Mouse (Mus musculus): ENCODE data around the gene Csf2rb2. TPM values are rescaled to one million over a fixed set of nuclear protein-coding genes. Genes with fewer than 3 reads are reported as not detected.
"Not testable (repeated sequence)": the region's sequence is repeated elsewhere in the genome, so short reads cannot be mapped to it uniquely, and the experiment has no call there.

The Csf2rb2 gene
- polyA plus RNA-seq, 1 experiment from 2014 or later = 0.48 TPM

- Histone ChIP-seq H3K4me3 (replicated peaks) (no peak overlapping the region), H3K9me3 (no peaks in the 10 kb centered on the region), H3K4me1 (replicated peaks) (no peaks in the 10 kb centered on the region), H3K27me3 (replicated peaks) (no peaks in the 10 kb centered on the region), H3K4me2 (replicated peaks) (no peak overlapping the region), H3K36me3 (no peaks in the 10 kb centered on the region), H3K9ac (no peak overlapping the region), H3K27ac (no peak overlapping the region)
- WGBS = 27% methylated on average over 5 of the region's 5 CpGs
- no peak for ATAC-seq
These were observed 4.3 kb upstream of the Csf2rb2 start for GRCm38 (mm10) chr15:78309865-78310264.

GRCm38 (mm10) chr15:78303665-78304233, 1.8 kb downstream of the Csf2rb2 start:
- Histone ChIP-seq H3K4me2 (replicated peaks) (no peak overlapping the region), H3K9ac (no peak overlapping the region), H3K27ac (no peak overlapping the region), H3K4me3 (replicated peaks) (no peak overlapping the region), H3K27me3 (replicated peaks) (no peaks in the 10 kb centered on the region), H3K4me1 (replicated peaks) (no peaks in the 10 kb centered on the region), H3K9me3 (no peaks in the 10 kb centered on the region), H3K36me3 (no peaks in the 10 kb centered on the region)
- no peak for ATAC-seq
- 81% methylated on average over 6 of the region's 6 CpGs for WGBS

- ATAC-seq = no peak
- no peaks in the 10 kb centered on the region for H3K27me3 ChIP-seq (replicated peaks)
- H3K4me1 ChIP-seq (replicated peaks) = no peaks in the 10 kb centered on the region
- no peaks in the 10 kb centered on the region for H3K36me3 ChIP-seq
- H3K4me2 ChIP-seq (replicated peaks) = no peak overlapping the region
- H3K27ac ChIP-seq = no peak overlapping the region
- 89% methylated on average over 4 of the region's 4 CpGs for WGBS
- no peak overlapping the region for H3K4me3 ChIP-seq (replicated peaks)
- H3K9ac ChIP-seq = no peak overlapping the region
- no peaks in the 10 kb centered on the region for H3K9me3 ChIP-seq
These were observed 2.8 kb downstream of the Csf2rb2 start for GRCm38 (mm10) chr15:78302718-78303117.

DNA sequence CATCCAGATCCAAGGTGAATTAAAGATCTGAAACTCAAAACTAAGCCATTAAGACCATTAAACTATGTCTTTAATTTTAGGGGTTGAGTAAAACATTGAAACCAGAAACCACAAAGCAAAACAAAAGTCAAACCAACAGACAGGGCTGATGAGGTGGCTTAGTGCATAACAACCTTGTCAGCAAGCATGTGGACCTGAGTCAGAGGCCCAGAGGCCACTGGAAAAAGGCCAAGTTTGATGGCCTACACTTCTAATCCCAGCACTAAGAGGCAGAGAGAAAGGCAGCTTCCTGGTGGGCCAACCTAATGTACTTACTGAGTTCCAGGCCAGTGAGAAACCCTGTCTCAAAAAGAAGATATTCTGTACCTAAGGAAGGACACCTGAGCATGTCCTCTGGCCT, 4.7 kb downstream of the Csf2rb2 start:
- no peak overlapping the region for H3K4me2 ChIP-seq (replicated peaks)
- no peak overlapping the region for H3K4me3 ChIP-seq (replicated peaks)
- no peaks in the 10 kb centered on the region for H3K9me3 ChIP-seq
- H3K9ac ChIP-seq = no peak overlapping the region
- ATAC-seq = no peak
- no peaks in the 10 kb centered on the region for H3K36me3 ChIP-seq
- no peaks in the 10 kb centered on the region for H3K27me3 ChIP-seq (replicated peaks)
- H3K4me1 ChIP-seq (replicated peaks) = no peaks in the 10 kb centered on the region
- H3K27ac ChIP-seq = no peak overlapping the region

DNA sequence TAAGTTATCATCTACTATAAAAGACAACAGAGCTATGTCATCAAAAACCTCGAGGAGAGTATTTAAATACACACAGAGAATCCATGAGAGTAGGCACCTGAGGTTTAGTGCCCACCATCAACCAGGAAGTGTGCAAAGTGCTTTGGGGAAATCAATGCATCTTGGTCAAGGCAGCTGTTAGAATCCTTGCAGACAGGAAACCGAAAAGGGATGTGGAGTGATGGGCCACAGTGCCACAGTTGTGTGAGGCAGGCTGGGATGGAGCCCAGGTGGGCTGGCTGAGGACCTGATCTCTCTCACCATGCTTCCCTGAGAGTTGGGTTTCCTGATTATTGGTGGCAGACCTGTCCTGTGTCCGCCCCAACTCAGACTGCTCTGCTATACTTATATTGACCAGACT, 5.9 kb downstream of the Csf2rb2 start:
- WGBS = 77% methylated on average over 3 of the region's 3 CpGs

GRCm38 (mm10) chr15:78298558-78298957, 7.0 kb downstream of the Csf2rb2 start:
- WGBS = 76% methylated on average over 1 of the region's 1 CpGs

More for the DNA sequence above, 5.9 kb downstream of the Csf2rb2 start:
- no peaks in the 10 kb centered on the region for H3K4me1 ChIP-seq (replicated peaks)
- no peak overlapping the region for H3K4me2 ChIP-seq (replicated peaks)
- no peak overlapping the region for H3K9ac ChIP-seq
- H3K27me3 ChIP-seq (replicated peaks) = no peaks in the 10 kb centered on the region
- H3K36me3 ChIP-seq = no peaks in the 10 kb centered on the region
- H3K9me3 ChIP-seq = no peaks in the 10 kb centered on the region
- no peak overlapping the region for H3K27ac ChIP-seq
- H3K4me3 ChIP-seq (replicated peaks) = no peak overlapping the region
- ATAC-seq = no peak

GRCm38 (mm10) chr15:78293716-78294115, 11.8 kb downstream of the Csf2rb2 start:
- no peak overlapping the region for H3K27ac ChIP-seq
- 81% methylated on average over 4 of the region's 4 CpGs for WGBS
- H3K27me3 ChIP-seq (replicated peaks) = no peaks in the 10 kb centered on the region
- H3K4me1 ChIP-seq (replicated peaks) = no peaks in the 10 kb centered on the region
- no peaks in the 10 kb centered on the region for H3K36me3 ChIP-seq
- H3K4me2 ChIP-seq (replicated peaks) = no peak overlapping the region
- H3K9ac ChIP-seq = no peak overlapping the region
- no peak overlapping the region for H3K4me3 ChIP-seq (replicated peaks)
- no peaks in the 10 kb centered on the region for H3K9me3 ChIP-seq
- no peak for ATAC-seq

More at GRCm38 (mm10) chr15:78298558-78298957, 7.0 kb downstream of the Csf2rb2 start:
- no peak overlapping the region for H3K4me2 ChIP-seq (replicated peaks)
- no peaks in the 10 kb centered on the region for H3K4me1 ChIP-seq (replicated peaks)
- no peaks in the 10 kb centered on the region for H3K9me3 ChIP-seq
- ATAC-seq = no peak
- H3K36me3 ChIP-seq = no peaks in the 10 kb centered on the region
- no peak overlapping the region for H3K4me3 ChIP-seq (replicated peaks)
- H3K9ac ChIP-seq = no peak overlapping the region
- no peak overlapping the region for H3K27ac ChIP-seq
- H3K27me3 ChIP-seq (replicated peaks) = no peaks in the 10 kb centered on the region

- not testable (repeated sequence) for ATAC-seq
These were observed 12.3 kb downstream of the Csf2rb2 start for GRCm38 (mm10) chr15:78293228-78293627.

GRCm38 (mm10) chr15:78289775-78290174, 15.7 kb downstream of the Csf2rb2 start:
- not testable (repeated sequence) for H3K27ac ChIP-seq

More at GRCm38 (mm10) chr15:78293228-78293627, 12.3 kb downstream of the Csf2rb2 start:
- H3K4me3 ChIP-seq (replicated peaks); H3K9ac ChIP-seq; H3K36me3 ChIP-seq; H3K27me3 ChIP-seq (replicated peaks); H3K4me2 ChIP-seq (replicated peaks); H3K4me1 ChIP-seq (replicated peaks); H3K9me3 ChIP-seq; H3K27ac ChIP-seq: not testable (repeated sequence)
- 7% methylated on average over 2 of the region's 2 CpGs for WGBS

DNA sequence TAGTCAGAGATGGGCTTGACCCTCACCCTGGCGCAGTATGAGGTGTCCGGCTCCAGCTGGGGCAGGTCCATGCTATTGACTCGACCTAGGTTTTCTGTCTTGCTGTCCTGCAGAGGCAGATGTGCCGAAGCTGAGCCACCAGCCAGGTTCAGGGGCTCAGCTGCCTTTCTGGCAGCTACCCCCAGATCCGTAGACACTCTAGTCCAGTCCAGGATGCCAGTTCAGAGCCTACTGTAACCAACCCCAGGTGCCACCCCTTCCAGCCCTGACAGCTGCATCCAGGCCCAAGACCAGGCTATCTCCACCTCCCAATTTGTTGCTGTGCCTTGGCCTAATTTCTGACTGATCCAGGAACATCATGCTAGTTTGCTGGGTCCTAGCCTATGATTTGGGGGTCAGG, 17.6 kb downstream of the Csf2rb2 start:
- no peak overlapping the region for H3K9ac ChIP-seq
- H3K9me3 ChIP-seq = no peaks in the 10 kb centered on the region
- WGBS = 88% methylated on average over 5 of the region's 5 CpGs
- no peak for ATAC-seq
- no peak overlapping the region for H3K4me2 ChIP-seq (replicated peaks)
- no peaks in the 10 kb centered on the region for H3K36me3 ChIP-seq
- no peaks in the 10 kb centered on the region for H3K27me3 ChIP-seq (replicated peaks)
- no peak overlapping the region for H3K27ac ChIP-seq
- H3K4me1 ChIP-seq (replicated peaks) = no peaks in the 10 kb centered on the region
- no peak overlapping the region for H3K4me3 ChIP-seq (replicated peaks)

More at GRCm38 (mm10) chr15:78289775-78290174, 15.7 kb downstream of the Csf2rb2 start:
- H3K9ac ChIP-seq; H3K4me3 ChIP-seq (replicated peaks); ATAC-seq; H3K9me3 ChIP-seq; H3K27me3 ChIP-seq (replicated peaks); H3K4me2 ChIP-seq (replicated peaks); H3K36me3 ChIP-seq; H3K4me1 ChIP-seq (replicated peaks): not testable (repeated sequence)
- WGBS = 57% methylated on average over 5 of the region's 5 CpGs

GRCm38 (mm10) chr15:78278308-78278707, 27.2 kb downstream of the Csf2rb2 start:
- 66% methylated on average over 2 of the region's 2 CpGs for WGBS
- Histone ChIP-seq H3K4me2 (replicated peaks) (no peak overlapping the region), H3K4me3 (replicated peaks) (no peak overlapping the region), H3K4me1 (replicated peaks) (no peaks in the 10 kb centered on the region), H3K9me3 (no peaks in the 10 kb centered on the region), H3K27me3 (replicated peaks) (no peaks in the 10 kb centered on the region), H3K9ac (no peak overlapping the region), H3K27ac (no peak overlapping the region), H3K36me3 (no peaks in the 10 kb centered on the region)
- ATAC-seq = no peak

DNA sequence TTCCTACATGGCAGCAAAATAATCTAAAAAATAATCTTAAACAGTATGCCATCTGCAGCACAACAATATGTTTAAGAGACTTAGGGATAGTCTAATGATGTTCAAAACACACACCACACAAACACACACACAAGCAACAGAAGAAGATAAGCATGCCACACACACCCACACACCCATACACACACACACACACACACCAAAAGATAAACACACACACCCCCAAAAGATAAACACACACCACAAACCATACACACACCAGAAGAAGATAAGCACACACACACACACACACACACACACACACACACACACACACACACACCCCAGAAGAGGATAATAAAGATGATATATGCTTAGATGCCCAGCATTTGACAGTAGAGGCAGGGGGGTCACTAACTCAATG, 34.3 kb downstream of the Csf2rb2 start:
- no peak overlapping the region for H3K4me3 ChIP-seq (replicated peaks)
- no peaks in the 10 kb centered on the region for H3K27me3 ChIP-seq (replicated peaks)
- no peaks in the 10 kb centered on the region for H3K36me3 ChIP-seq
- no peaks in the 10 kb centered on the region for H3K9me3 ChIP-seq
- H3K9ac ChIP-seq = no peak overlapping the region
- no peaks in the 10 kb centered on the region for H3K4me1 ChIP-seq (replicated peaks)
- no peak overlapping the region for H3K27ac ChIP-seq
- ATAC-seq = no peak
- no peak overlapping the region for H3K4me2 ChIP-seq (replicated peaks)

- WGBS = 44% methylated on average over 4 of the region's 4 CpGs
- Histone ChIP-seq H3K9me3 (no peaks in the 10 kb centered on the region), H3K4me1 (replicated peaks) (no peaks in the 10 kb centered on the region), H3K27me3 (replicated peaks) (peaks cover 6% of the 10 kb centered on the region), H3K4me2 (replicated peaks) (no peak overlapping the region), H3K9ac (no peak overlapping the region), H3K4me3 (replicated peaks) (no peak overlapping the region), H3K27ac (no peak overlapping the region), H3K36me3 (no peaks in the 10 kb centered on the region)
- peak; percentile 43; the same call in 1 of the 2 replicates for ATAC-seq
These were observed 37.7 kb downstream of the Csf2rb2 start for GRCm38 (mm10) chr15:78267865-78268264.

Measured in intestine, embryonic 15.5 days (tissue).